Mouse (Mus musculus) stomach, postnatal 0 days (tissue): Measurements from ENCODE around the gene Surf2. TPM values are rescaled to one million over a fixed set of nuclear protein-coding genes. Genes with fewer than 3 reads are reported as not detected.
A peak's percentile ranks its signal among the peaks of the same experiment; 100 is the strongest.

Experiments used
- ATAC-seq: fragments of 200-750 bp; cut with Nextera tagmentation; 2 replicates; pipeline ENCODE4 v1.8.0; 2017; ENCODE audit not compliant: low FRiP score, low TSS enrichment
- DNase-seq: peaks from one replicate; pipeline ENCODE4 v3.0.0-alpha.2; 2016; ENCODE audit warnings: low spot score
- H3K27ac ChIP-seq: fragments of 300-500 bp; sonication (generic); replicated peaks from 2 replicates; pipeline ENCODE4 v1.5.1; 2014; ENCODE audit warnings: mild to moderate bottlenecking, control low read depth
- H3K27me3 ChIP-seq: fragments of 300-500 bp; sonication (generic); 2 replicates; pipeline ENCODE4 v1.6.1; 2014; ENCODE audit warnings: low read length; ENCODE audit not compliant: control insufficient read depth, insufficient read depth
- H3K36me3 ChIP-seq: fragments of 300-500 bp; sonication (generic); 2 replicates; pipeline ENCODE4 v1.6.1; 2014; ENCODE audit warnings: low read length, mixed read lengths; ENCODE audit not compliant: control insufficient read depth, insufficient read depth
- H3K4me1 ChIP-seq: fragments of 300-500 bp; sonication (generic); replicated peaks from 2 replicates; pipeline ENCODE4 v1.6.1; 2014; ENCODE audit warnings: antibody characterized with exemption; ENCODE audit not compliant: control insufficient read depth, insufficient read depth
- H3K4me2 ChIP-seq: fragments of 300-500 bp; sonication (generic); replicated peaks from 2 replicates; pipeline ENCODE4 v1.6.1; 2014; ENCODE audit warnings: low read depth, mild to moderate bottlenecking, control low read depth, moderate library complexity
- H3K4me3 ChIP-seq: fragments of 300-500 bp; sonication (generic); 2 replicates; pipeline ENCODE4 v1.5.1; 2014; ENCODE audit warnings: low read depth, low read length, control low read depth
- H3K9ac ChIP-seq: fragments of 300-500 bp; sonication (generic); 2 replicates; pipeline ENCODE4 v1.6.1; 2014; ENCODE audit warnings: mild to moderate bottlenecking, low read length, control low read depth, mixed read lengths
- H3K9me3 ChIP-seq: fragments of 300-500 bp; sonication (generic); 2 replicates; pipeline ENCODE4 v1.6.1; 2016; ENCODE audit warnings: low read length; ENCODE audit not compliant: control insufficient read depth
- CTCF ChIP-seq: IDR thresholded peaks from 2 replicates; pipeline ENCODE4 v1.5.1; 2016; ENCODE audit warnings: antibody characterized with exemption, low read depth, mild to moderate bottlenecking, moderate library complexity
- EP300 ChIP-seq: optimal IDR thresholded peaks from 2 replicates; pipeline ENCODE3; 2016; ENCODE audit warnings: antibody characterized with exemption
- WGBS: fragments of 180-500 bp; shearing (Covaris S2); extraction: QIAGEN DNeasy Blood & Tissue Kit; methylation state at CpG from one replicate; pipeline ENCODE4 v1.1.7; 2014; 5-methylcytosine and 5-hydroxymethylcytosine counted together
- polyA plus RNA-seq: library from polyadenylated mRNA; unstranded; fragments of >200 nt; fragmentation: Nextera tagmentation; extraction: Ambion mirVana; gene quantifications from 2 replicates; pipeline ENCODE4 v1.2.1, GENCODE M21; 2015

Gene Surf2
- polyA plus RNA-seq, 1 experiment from 2014 or later = 26.5 TPM

DNA sequence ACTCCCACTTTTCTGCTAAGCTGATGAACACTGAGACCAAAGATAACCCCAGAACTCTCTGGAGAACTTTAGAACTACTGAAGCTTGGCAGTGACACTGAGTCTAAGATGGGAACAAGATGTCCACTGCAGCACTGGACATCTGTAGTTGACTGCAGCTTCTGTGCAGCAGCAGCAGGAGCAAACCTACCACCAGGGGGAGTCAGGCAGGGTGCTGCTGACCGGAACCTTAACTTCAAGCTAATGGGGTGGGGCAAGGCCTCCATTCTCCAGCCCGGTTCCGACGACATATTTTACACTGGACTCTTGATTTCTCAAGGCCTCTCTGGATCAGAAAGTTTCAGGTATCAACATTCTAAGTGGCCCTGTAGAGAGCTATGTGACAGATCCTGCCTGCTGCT lies 9.1 kb upstream of the Surf2 start:
- peak; percentile 71 for DNase-seq
- peaks cover 7% of the 10 kb centered on the region for H3K4me1 ChIP-seq
- peaks cover 12% of the 10 kb centered on the region for H3K36me3 ChIP-seq
- WGBS = 29% methylated on average over 4 of the region's 4 CpGs
- no peaks in the 10 kb centered on the region for H3K9me3 ChIP-seq
- H3K4me2 ChIP-seq = no peak overlapping the region
- H3K4me3 ChIP-seq = no peak overlapping the region
- no peak overlapping the region for H3K27ac ChIP-seq
- TF ChIP-seq EP300 = no peak
- peak; percentile 88 for TF ChIP-seq CTCF
- no peaks in the 10 kb centered on the region for H3K27me3 ChIP-seq
- ATAC-seq = no peak
- H3K9ac ChIP-seq = no peak overlapping the region

GRCm38 (mm10) chr2:26908710-26909386 lies 7.3 kb upstream of the Surf2 start:
- Histone ChIP-seq H3K9me3 (no peaks in the 10 kb centered on the region), H3K4me1 (peaks cover 4% of the 10 kb centered on the region; the same call in 1 of the 2 replicates), H3K27me3 (no peaks in the 10 kb centered on the region), H3K36me3 (peaks cover 22% of the 10 kb centered on the region), H3K4me3 (peak overlapping the region; percentile 76; the same call in 1 of the 2 replicates), H3K4me2 (peak overlapping the region; percentile 83), H3K9ac (peak overlapping the region; percentile 48), H3K27ac (no peak overlapping the region)
- no peak for ATAC-seq
- DNase-seq = no peak
- TF ChIP-seq EP300 = no peak
- no peak for TF ChIP-seq CTCF
- 67% methylated on average over 18 of the region's 18 CpGs for WGBS

- peaks cover 23% of the 10 kb centered on the region for H3K36me3 ChIP-seq
- peak overlapping the region; percentile 88 for H3K27ac ChIP-seq
- no peaks in the 10 kb centered on the region for H3K9me3 ChIP-seq
- H3K4me3 ChIP-seq = peak overlapping the region; percentile 76
- H3K27me3 ChIP-seq = no peaks in the 10 kb centered on the region
- no peak for TF ChIP-seq EP300
- TF ChIP-seq CTCF = peak; percentile 51
- no peak for ATAC-seq
- peak overlapping the region; percentile 83 for H3K4me2 ChIP-seq
- DNase-seq = no peak
- peak overlapping the region; percentile 84 for H3K9ac ChIP-seq
- H3K4me1 ChIP-seq = peaks cover 2% of the 10 kb centered on the region; the same call in 1 of the 2 replicates
Observed at GRCm38 (mm10) chr2:26909387-26909784, 6.8 kb upstream of the Surf2 start.

DNA sequence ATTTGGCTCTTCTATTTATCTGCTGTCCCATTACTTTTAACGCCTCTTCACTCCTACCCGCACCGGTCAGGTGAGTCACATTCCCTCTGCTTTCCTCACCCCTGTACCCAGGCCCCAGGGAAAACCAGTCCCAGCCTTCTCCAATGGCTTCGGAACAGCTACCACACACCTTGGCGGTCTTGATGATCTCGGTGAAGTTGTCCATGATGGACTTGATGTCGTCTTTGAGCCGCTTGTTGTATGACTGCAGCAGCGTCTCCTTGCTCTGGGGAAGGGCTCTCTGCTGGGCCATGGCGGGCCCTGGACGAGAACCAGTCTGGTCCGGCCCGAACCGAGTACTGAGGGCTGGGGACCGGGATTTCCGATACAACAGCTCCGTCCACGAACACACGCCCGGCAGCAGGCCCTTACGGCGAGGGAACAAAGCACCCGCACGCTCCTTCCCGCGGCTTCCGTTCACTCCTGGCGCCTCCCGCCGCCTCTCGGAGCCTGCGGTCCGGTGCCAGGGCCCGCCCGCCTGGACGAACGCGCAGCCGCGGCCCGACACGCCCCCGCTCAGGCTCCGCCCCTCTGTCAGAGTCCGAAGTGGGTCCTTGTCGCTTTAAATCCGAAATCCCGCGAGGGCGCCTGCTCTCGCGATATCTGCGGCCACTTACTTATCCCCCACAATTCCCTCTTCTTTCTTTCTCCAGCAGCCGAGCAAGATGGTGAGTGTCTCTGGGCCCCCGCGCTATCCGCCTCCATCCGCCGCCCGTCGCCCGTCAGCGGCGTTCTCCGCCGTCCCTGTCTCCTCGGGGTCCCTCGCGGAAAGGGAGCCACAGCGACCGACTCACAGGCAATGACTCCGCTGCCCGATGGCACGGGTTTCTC lies 5.8 kb upstream of the Surf2 start, which contains the start of the genes Med22 and Rpl7a:
Med22 (minus strand) TSS at position 554 of the 870 bp plus-strand sequence.
Rpl7a (plus strand) TSS at position 641 of the 870 bp plus-strand sequence.
- H3K9me3 ChIP-seq = no peaks in the 10 kb centered on the region
- H3K4me2 ChIP-seq = peak within 1 kb of the TSS; percentile 92
- peak within 1 kb of the TSS; percentile 95 for H3K9ac ChIP-seq
- H3K4me1 ChIP-seq = peaks cover 2% of the 10 kb centered on the region
- no peaks in the 10 kb centered on the region for H3K27me3 ChIP-seq
- TF ChIP-seq CTCF (no peak), EP300 (peak; percentile 99)
- H3K27ac ChIP-seq = peak within 1 kb of the TSS; percentile 88
- peaks cover 25% of the 10 kb centered on the region for H3K36me3 ChIP-seq
- H3K4me3 ChIP-seq = peak within 1 kb of the TSS; percentile 76
- ATAC-seq = peak; percentile 94
- WGBS = under 1% methylated on average over 73 of the region's 74 CpGs
- peak; percentile 100 for DNase-seq

GRCm38 (mm10) chr2:26910994-26911765 lies 5.0 kb upstream of the Surf2 start:
- peaks cover 20% of the 10 kb centered on the region for H3K36me3 ChIP-seq
- ATAC-seq (peak; percentile 30), DNase-seq (peak; percentile 70)
- peak overlapping the region; percentile 76 for H3K4me3 ChIP-seq
- H3K4me1 ChIP-seq = peaks cover 2% of the 10 kb centered on the region
- TF ChIP-seq EP300 (no peak), CTCF (no peak)
- peak overlapping the region; percentile 95 for H3K9ac ChIP-seq
- no peaks in the 10 kb centered on the region for H3K27me3 ChIP-seq
- peak overlapping the region; percentile 92 for H3K4me2 ChIP-seq
- H3K27ac ChIP-seq = peak overlapping the region; percentile 88
- H3K9me3 ChIP-seq = no peaks in the 10 kb centered on the region
- under 1% methylated on average over 37 of the region's 37 CpGs for WGBS
